Mouse (Mus musculus) bone marrow macrophage, adult 2 months (primary cell): ENCODE results near the gene Mlxipl. TPM values are rescaled to one million over a fixed set of nuclear protein-coding genes. Genes with fewer than 3 reads are reported as not detected.

Experiments
- H3K27ac ChIP-seq: 2 replicates; pipeline ENCODE4 v1.5.1; 2012; ENCODE audit warnings: low read depth, low read length; ENCODE audit not compliant: insufficient read depth
- H3K4me1 ChIP-seq: 2 replicates; pipeline ENCODE4 v1.6.1; 2012; ENCODE audit warnings: low read length; ENCODE audit not compliant: control insufficient read depth, insufficient read depth
- H3K4me3 ChIP-seq: 2 replicates; pipeline ENCODE4 v1.5.1; 2012; ENCODE audit warnings: mild to moderate bottlenecking, low read length, moderate library complexity; ENCODE audit not compliant: insufficient read depth
- CTCF ChIP-seq: IDR thresholded peaks from 2 replicates; pipeline ENCODE4 v1.5.1; 2012; ENCODE audit warnings: low read depth, mild to moderate bottlenecking, low read length, moderate library complexity
- POLR2A ChIP-seq: IDR thresholded peaks from 2 replicates; pipeline ENCODE4 v1.6.1; 2012; ENCODE audit warnings: mild to moderate bottlenecking, low read depth, low read length, borderline replicate concordance
- polyA plus RNA-seq: library from polyadenylated mRNA; stranded (reverse); fragments of >200 nt; gene quantifications from 2 replicates; pipeline ENCODE4 v1.2.4, GENCODE M21; 2012; ENCODE audit not compliant: missing spikeins, insufficient read depth, insufficient read length

Gene Mlxipl
- polyA plus RNA-seq, 1 experiment = not detected

DNA sequence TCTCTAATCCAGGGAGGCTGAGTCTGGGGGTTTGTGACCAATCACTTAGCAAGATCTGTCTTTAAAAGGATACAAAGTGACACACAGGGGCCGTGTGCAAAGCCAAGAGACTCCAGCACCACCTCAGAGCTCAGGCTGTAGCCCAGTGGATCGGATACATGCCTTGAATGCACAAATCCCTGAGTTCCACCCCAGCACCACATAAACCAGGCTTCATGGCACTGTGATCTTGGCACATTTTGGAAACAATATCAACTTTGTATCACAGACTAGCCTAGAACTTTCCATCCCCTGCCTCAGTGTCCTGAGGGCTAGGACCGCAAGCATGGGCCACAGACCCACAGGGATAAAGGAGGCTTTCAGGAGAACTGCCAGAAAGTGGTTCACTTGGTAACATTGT is 23.7 kb upstream of the Mlxipl start:
- TF ChIP-seq CTCF (no peak), POLR2A (no peak)

DNA sequence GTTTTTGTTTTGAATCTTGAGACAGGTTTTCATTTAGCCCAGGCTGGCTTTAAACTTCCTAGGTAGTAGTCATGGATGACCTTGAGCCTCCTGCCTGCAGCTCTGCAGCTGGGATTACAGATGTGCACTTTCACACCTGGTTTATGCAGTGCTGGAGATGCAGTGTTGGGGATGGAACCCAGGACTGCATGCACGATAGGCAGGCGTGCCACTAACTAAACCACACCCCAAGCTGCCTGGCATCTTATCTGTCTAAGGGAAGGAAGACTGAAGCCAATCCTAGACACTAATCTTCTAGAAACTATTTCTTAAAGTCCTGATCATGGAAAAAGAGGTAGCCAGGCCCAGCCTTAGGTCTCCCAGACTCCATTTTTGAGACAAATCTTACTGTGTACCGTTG is 19.2 kb upstream of the Mlxipl start:
- Histone ChIP-seq H3K27ac (no peak overlapping the region), H3K4me3 (no peak overlapping the region), H3K4me1 (peaks cover 10% of the 10 kb centered on the region)
- no peak for TF ChIP-seq POLR2A
- TF ChIP-seq CTCF = no peak

More for the DNA sequence above, 23.7 kb upstream of the Mlxipl start:
- Histone ChIP-seq H3K27ac (no peak overlapping the region), H3K4me3 (no peak overlapping the region), H3K4me1 (peaks cover 14% of the 10 kb centered on the region)

DNA sequence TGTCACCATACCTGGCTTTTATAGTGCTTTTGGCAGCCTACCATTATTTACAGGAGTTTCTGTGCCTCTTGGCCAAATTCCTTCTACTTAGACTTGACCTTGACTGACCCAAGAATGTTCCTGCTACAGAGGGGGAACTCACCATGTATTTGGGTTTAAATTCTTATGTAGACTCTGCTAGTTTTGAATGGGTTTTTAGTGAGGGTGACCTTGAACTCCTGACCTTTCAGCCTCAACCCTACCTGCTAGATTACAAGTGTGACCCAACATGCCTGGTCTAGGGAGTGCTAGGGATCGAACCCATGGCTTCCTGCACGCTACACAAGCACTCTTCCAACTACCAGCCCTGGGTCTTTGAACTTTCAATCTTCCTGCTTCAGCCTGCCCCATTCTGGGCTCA is 17.6 kb upstream of the Mlxipl start:
- 0 out of 2 replicates have a peak, but pooled peaks cover 3% of the 10 kb centered on the region for H3K4me1 ChIP-seq

DNA sequence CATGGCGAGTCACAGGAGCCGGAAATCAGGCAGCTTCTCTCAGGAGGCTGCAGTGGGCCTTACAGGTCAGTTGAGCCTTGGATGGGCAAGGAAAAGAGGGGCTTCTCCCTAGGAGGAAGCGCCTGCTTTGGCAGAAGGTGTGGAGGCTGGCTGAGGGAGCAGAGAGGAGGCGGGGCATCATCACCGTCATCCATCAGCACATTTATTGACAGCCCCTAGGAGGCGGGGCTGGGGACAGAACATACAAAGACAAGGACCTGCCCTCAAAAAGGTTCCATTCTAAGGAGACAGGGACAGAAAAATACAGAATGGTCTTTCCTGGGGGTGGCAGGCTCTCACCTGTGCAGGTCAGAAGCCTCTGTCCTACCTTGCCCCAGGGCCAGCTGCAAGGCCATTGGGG is 17.0 kb upstream of the Mlxipl start:
- TF ChIP-seq CTCF (no peak), POLR2A (no peak)
- no peak overlapping the region for H3K27ac ChIP-seq
- H3K4me1 ChIP-seq = no peaks in the 10 kb centered on the region
- H3K4me3 ChIP-seq = no peak overlapping the region

More for the DNA sequence above, 17.6 kb upstream of the Mlxipl start:
- H3K27ac ChIP-seq = no peak overlapping the region
- no peak overlapping the region for H3K4me3 ChIP-seq
- TF ChIP-seq CTCF = no peak

DNA sequence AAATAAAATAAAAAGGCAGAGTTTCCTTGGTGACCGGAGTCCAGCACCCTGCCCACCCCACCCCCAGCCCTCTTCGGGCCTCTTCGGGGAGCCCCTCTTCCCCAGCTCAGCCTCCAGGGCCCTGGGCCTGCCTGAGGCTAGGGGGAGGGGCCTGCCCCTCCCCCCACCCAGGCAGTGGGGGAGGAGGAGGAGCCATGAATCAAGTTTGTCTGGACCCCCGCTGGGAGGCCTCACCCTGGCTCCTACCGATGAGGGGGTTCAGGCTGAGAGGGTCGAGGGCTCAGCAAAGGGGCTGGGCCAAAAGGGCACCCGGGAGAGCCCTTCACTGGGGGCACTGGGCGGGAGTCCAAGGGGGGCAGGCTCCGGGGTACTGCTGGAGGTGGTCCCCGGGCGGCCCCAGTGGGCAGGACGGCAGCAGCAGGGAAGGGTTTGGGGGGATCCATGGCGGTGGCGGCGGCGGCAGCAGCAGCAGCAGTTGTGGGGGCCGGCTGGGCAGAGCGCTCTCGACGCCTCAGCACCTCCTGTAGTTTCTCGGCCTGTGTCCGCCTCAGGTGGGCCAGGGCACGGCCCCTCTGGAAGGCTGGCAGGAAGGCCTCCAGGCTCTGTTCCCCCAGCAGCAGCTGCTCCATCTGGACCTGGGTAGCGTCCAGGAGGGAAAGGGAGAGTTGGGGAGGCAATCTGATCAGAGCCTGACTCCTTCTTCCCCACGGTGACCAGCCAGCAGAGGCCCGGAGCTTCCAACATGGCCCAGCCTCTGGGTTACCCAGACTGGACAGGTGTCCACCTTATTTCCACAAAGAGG is 16.1 kb upstream of the Mlxipl start:
- TF ChIP-seq POLR2A = no peak
- no peak for TF ChIP-seq CTCF
- Histone ChIP-seq H3K4me3 (no peak overlapping the region), H3K27ac (no peak overlapping the region), H3K4me1 (no peaks in the 10 kb centered on the region)

DNA sequence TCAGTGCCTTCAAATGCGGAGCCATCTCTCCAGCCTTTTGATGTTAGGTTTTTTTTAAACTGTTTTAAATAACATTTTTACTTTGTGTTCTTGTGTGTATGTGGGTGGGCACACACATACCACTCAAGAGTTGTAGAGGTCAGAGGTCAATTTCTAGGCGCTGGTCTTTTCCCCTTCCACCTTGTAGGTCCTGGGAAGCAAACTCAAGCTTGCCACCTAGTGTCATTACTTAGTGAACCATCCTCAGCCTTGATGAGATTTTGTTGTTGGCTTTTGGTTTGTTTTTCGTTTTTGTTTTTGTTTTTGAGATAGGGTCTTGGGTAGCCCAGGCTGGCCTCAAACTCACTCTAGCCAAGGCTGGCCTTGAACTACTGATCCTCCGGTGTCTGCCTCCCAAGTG is 14.0 kb upstream of the Mlxipl start:
- no peak overlapping the region for H3K27ac ChIP-seq
- no peak for TF ChIP-seq CTCF
- TF ChIP-seq POLR2A = no peak
- H3K4me1 ChIP-seq = no peaks in the 10 kb centered on the region
- no peak overlapping the region for H3K4me3 ChIP-seq

DNA sequence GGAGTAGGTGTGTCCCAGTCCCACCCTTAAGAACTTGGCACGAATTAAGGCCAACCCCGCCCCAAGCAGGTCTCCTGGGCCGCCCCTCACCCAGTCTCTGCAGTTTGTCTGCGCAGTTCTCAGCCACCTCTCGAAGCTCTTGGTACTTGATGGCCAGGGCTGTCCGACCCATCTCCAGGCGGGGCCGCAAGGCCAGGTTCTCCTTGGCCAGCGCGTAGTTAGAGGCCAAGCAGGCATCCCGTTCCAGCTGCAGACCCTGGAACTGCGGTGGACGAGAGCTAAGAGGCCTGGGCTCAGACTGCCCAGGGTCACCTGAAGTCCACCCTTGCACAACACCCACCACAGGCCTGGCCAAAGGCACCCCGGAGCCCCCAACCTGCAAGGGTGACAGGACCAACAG is 13.3 kb upstream of the Mlxipl start:
- Histone ChIP-seq H3K4me3 (no peak overlapping the region), H3K27ac (no peak overlapping the region), H3K4me1 (no peaks in the 10 kb centered on the region)
- no peak for TF ChIP-seq POLR2A
- no peak for TF ChIP-seq CTCF

DNA sequence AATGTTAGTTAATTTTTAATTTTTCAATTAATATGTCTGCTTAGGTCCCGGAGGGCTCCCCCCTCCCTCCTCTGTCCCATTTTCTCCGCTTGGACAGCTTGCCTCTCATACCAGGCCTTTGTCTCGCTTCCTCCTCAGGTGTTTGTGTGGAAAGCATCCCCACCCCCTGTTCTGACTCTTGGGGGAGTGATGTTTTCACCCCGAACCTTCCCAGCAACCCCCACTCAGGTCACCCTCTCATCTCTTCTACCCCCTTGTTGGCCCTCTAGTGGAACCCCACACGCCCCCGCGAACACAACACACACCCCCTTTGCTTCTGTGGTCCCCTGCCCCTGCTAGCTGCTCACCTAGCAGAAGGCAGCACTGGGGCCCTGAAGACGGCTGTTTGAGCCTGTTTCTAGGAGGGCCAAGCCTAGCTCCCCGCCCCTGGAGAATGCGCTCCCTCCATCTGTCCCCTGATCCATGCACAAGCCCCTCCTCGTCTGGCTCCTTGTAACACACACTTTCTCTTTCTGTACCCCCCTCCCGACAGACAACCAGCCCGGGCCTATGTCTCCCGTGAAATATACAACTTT is 12.7 kb upstream of the Mlxipl start:
- H3K4me1 ChIP-seq = no peaks in the 10 kb centered on the region
- TF ChIP-seq CTCF = no peak
- no peak for TF ChIP-seq POLR2A
- H3K4me3 ChIP-seq = no peak overlapping the region
- H3K27ac ChIP-seq = no peak overlapping the region

DNA sequence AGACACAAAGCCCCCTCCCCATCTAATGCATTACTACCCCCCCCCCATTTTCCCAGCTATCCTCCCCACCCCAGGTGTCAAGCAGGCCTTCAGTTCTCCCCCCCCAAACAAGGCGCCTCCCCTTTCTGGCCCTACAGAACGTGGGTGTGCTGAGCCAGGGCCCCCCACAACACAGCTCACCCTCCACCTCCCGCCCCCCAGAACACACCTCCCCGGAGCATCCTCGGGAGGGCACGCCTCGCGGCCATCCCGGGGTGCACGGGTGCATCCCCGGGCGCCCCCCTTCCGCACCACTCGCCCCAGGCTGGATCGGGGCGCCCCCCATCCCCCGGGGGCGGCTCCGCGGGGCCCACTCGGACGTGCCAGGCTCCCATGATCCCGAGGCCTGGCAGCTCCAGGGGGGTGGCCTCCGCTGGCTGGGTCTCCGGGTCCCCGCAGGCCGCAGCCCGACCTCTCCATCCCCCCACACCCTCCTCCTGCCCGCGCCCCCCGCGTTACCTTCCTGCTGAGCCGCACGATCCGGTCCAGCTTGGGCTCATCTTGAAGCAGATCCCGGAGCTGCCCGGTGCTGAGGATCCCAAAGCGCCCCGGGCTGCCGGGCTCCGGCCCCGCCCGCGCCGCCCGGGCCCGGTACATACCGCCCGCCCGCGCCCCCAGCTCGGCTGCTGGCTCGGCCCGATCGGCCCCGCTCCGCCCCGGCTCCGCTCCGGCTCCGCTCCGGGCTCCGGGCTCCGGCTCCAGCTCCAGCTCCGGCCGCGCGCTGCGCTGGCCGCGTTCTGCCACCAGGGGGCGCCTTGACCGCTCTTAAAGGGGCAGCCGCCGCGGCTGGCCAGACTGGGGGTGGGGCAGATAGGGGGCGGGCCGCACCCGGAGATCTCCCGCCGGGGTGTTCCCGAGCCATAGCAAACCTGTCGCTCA is 11.9 kb upstream of the Mlxipl start, which contains the start of gene Vps37d:
Gene Vps37d (minus strand): TSS at position 703 of the 918 bp plus-strand sequence.
- H3K4me3 ChIP-seq = peak within 1 kb of the TSS; percentile 55
- H3K4me1 ChIP-seq = no peaks in the 10 kb centered on the region
- no peak for TF ChIP-seq POLR2A
- peak; percentile 51 for TF ChIP-seq CTCF
- no peak within 1 kb of the TSS for H3K27ac ChIP-seq
